Mouse (Mus musculus) MEL (cell line): ENCODE measurements around the gene Slc3a2. TPM values are rescaled to one million over a fixed set of nuclear protein-coding genes. Genes with fewer than 3 reads are reported as not detected.

ENCODE experiments used
- DNase-seq: peaks from one replicate; pipeline ENCODE4 v3.0.0; 2011; ENCODE audit warnings: low read depth, low spot score
- H3K27ac ChIP-seq: 2 replicates; pipeline ENCODE4 v1.5.1; 2012; ENCODE audit warnings: low read depth, mild to moderate bottlenecking, control low read depth, low read length, moderate library complexity; ENCODE audit not compliant: control insufficient read depth
- H3K27me3 ChIP-seq, 2 experiments: fragments of 150-350 bp in 1 of 2; sonication (generic) in 1 of 2; 2 replicates each; pipeline ENCODE4 v1.6.1; 2012; ENCODE audit warnings: low read length in 2 of 2, mild to moderate bottlenecking in 2 of 2, improper control_type of control experiment in 1 of 2, moderate library complexity in 1 of 2; ENCODE audit not compliant: insufficient read depth in 2 of 2, control insufficient read depth in 1 of 2
- H3K36me3 ChIP-seq, 2 experiments: 2 replicates each; pipeline ENCODE4 v1.6.1; 2012 to 2014; ENCODE audit warnings: low read length in 2 of 2, improper control_type of control experiment in 1 of 2, inconsistent platforms in 1 of 2, mild to moderate bottlenecking in 1 of 2; ENCODE audit not compliant: insufficient read depth in 2 of 2, control insufficient read depth in 1 of 2
- H3K4me1 ChIP-seq, 2 experiments: fragments of 150-350 bp in 1 of 2; sonication (generic) in 1 of 2; 2 replicates each; pipeline ENCODE4 v1.6.1; 2012; ENCODE audit warnings: low read length in 2 of 2, improper control_type of control experiment in 1 of 2, mild to moderate bottlenecking in 1 of 2; ENCODE audit not compliant: insufficient read depth in 2 of 2, control insufficient read depth in 1 of 2
- H3K4me3 ChIP-seq, 2 experiments: fragments of 150-350 bp in 1 of 2; sonication (generic) in 1 of 2; 2 replicates each; pipeline ENCODE4 v1.5.1; 2012; ENCODE audit warnings: low read depth in 2 of 2, low read length in 2 of 2, mild to moderate bottlenecking in 2 of 2, moderate library complexity in 2 of 2, control low read depth in 1 of 2, improper control_type of control experiment in 1 of 2; ENCODE audit not compliant: control insufficient read depth in 1 of 2, insufficient read depth in 1 of 2
- H3K79me2 ChIP-seq: 2 replicates; pipeline ENCODE4 v1.6.1; 2012; ENCODE audit warnings: mild to moderate bottlenecking, low read length, moderate library complexity; ENCODE audit not compliant: control insufficient read depth, poor library complexity, insufficient read depth
- H3K9ac ChIP-seq: 2 replicates; pipeline ENCODE4 v1.6.1; 2012; ENCODE audit warnings: low read depth, mild to moderate bottlenecking, control low read depth, low read length, moderate library complexity; ENCODE audit not compliant: control insufficient read depth, poor library complexity, severe bottlenecking
- H3K9me3 ChIP-seq: fragments of 150-350 bp; sonication (generic); replicated peaks from 2 replicates; pipeline ENCODE4 v1.6.1; 2012; ENCODE audit warnings: mild to moderate bottlenecking, low read length, improper control_type of control experiment, moderate library complexity; ENCODE audit not compliant: insufficient read depth
- CHD1 ChIP-seq: IDR thresholded peaks from 2 replicates; pipeline ENCODE4 v1.6.1; 2012; ENCODE audit warnings: low read depth, mild to moderate bottlenecking, inconsistent platforms, low read length, improper control_type of control experiment
- CTCF ChIP-seq, 3 experiments: IDR thresholded peaks in 2 of 3; conservative IDR thresholded peaks in 1 of 3; 2 replicates each; pipeline ENCODE4 v1.5.1; 2011 to 2012; ENCODE audit warnings: low read length in 3 of 3, low read depth in 2 of 3, mild to moderate bottlenecking in 2 of 3, improper control_type of control experiment in 1 of 3, inconsistent platforms in 1 of 3, mixed read lengths in 1 of 3, moderate library complexity in 1 of 3; ENCODE audit not compliant: control insufficient read depth in 1 of 3, insufficient read depth in 1 of 3, poor library complexity in 1 of 3, severe bottlenecking in 1 of 3
- E2F4 ChIP-seq: IDR thresholded peaks from 2 replicates; pipeline ENCODE4 v1.6.1; 2011; ENCODE audit warnings: low read depth, low read length, improper control_type of control experiment, borderline replicate concordance
- EP300 ChIP-seq, 2 experiments: IDR thresholded peaks; 2 replicates each; pipeline ENCODE4 v1.6.1; 2011; ENCODE audit warnings: improper control_type of control experiment in 2 of 2, low read length in 2 of 2, low read depth in 1 of 2, mild to moderate bottlenecking in 1 of 2
- ETS1 ChIP-seq: IDR thresholded peaks from 2 replicates; pipeline ENCODE4 v1.6.1; 2012; ENCODE audit warnings: low read depth, mild to moderate bottlenecking, inconsistent platforms, low read length, improper control_type of control experiment, moderate library complexity
- MAX ChIP-seq: IDR thresholded peaks from 2 replicates; pipeline ENCODE4 v1.6.1; 2011; ENCODE audit warnings: low read length, improper control_type of control experiment
- MAZ ChIP-seq: IDR thresholded peaks from 2 replicates; pipeline ENCODE4 v1.6.1; 2012; ENCODE audit warnings: low read depth, mild to moderate bottlenecking, inconsistent platforms, low read length, improper control_type of control experiment
- MYB ChIP-seq: IDR thresholded peaks from 2 replicates; pipeline ENCODE4 v1.6.1; 2011; ENCODE audit warnings: mild to moderate bottlenecking, low read depth, low read length, improper control_type of control experiment
- MYC ChIP-seq: IDR thresholded peaks from 2 replicates; pipeline ENCODE4 v1.6.1; 2011; ENCODE audit warnings: low read depth, mild to moderate bottlenecking, low read length, improper control_type of control experiment, moderate library complexity
- POLR2AphosphoS5 ChIP-seq: IDR thresholded peaks from 2 replicates; pipeline ENCODE4 v1.6.1; 2012; ENCODE audit warnings: low read depth, borderline replicate concordance, mild to moderate bottlenecking, inconsistent platforms, low read length, moderate library complexity, mixed read lengths
- RAD21 ChIP-seq: IDR thresholded peaks from 2 replicates; pipeline ENCODE4 v1.6.1; 2011; ENCODE audit warnings: mild to moderate bottlenecking, low read depth, low read length, improper control_type of control experiment
- SMC3 ChIP-seq: IDR thresholded peaks from 2 replicates; pipeline ENCODE4 v1.6.1; 2011; ENCODE audit warnings: low read depth, low read length, improper control_type of control experiment
- USF2 ChIP-seq, 2 experiments: IDR thresholded peaks; 2 replicates each; pipeline ENCODE4 v1.6.1; 2011 to 2012; ENCODE audit warnings: improper control_type of control experiment in 2 of 2, low read length in 2 of 2, borderline replicate concordance in 1 of 2, inconsistent platforms in 1 of 2, low read depth in 1 of 2, mild to moderate bottlenecking in 1 of 2; ENCODE audit not compliant: insufficient read depth in 1 of 2
- ZNF384 ChIP-seq: IDR thresholded peaks from 2 replicates; pipeline ENCODE4 v1.6.1; 2012; ENCODE audit warnings: low read depth, mild to moderate bottlenecking, inconsistent platforms, low read length, improper control_type of control experiment
- polyA plus RNA-seq, 2 experiments: library from polyadenylated mRNA; stranded (reverse) in 1 of 2; unstranded in 1 of 2; fragments of >175 nt in 1 of 2; fragments of >200 nt in 1 of 2; gene quantifications; 2 replicates each; pipeline versions ENCODE4 v1.2.1 to v1.2.4; 2012; ENCODE audit warnings: low replicate concordance in 2 of 2, low read depth in 1 of 2; ENCODE audit not compliant: insufficient read length in 2 of 2, insufficient read depth in 1 of 2, missing spikeins in 1 of 2
- total RNA-seq: library from RNA; depleted of rRNA; stranded (reverse); fragments of 300-350 nt; gene quantifications from 2 replicates; pipeline ENCODE4 v1.2.3, GENCODE M21; 2012

Slc3a2 gene
- total and polyA plus RNA-seq, 3 experiments: 164 to 670 (median 428) TPM

DNA sequence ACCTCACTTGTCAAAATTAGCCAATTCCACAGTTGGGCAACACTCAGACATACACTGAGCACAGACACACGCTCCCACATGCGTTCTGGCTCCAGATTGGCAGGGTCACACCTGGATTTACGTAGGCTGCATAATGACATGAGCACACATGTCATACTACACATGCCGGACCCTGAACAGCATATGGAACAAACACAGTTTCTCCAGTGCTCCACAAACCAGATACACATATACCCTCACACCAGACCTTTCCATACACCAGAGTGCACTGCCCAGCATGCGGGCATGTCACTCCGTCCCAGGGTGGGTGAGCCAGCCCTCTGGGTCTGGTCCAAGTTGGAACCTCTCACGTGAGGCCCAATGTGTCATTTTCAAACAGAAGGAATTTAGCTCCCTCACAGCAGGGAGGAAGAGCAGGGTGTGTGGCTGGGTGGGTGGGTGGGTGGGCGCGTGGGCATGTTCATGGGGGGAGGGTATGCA, 59.8 kb downstream of the Slc3a2 start, which contains the start of gene Chrm1:
TSS of gene Chrm1 (plus strand) at position 430 of the 480 bp plus-strand sequence.
- TF ChIP-seq USF2 (IDR thresholded peaks at IDR 0.05; ENCODE audit: borderline replicate concordance in 1 of 2, insufficient read depth in 1 of 2, low read depth in 1 of 2, low read length in 2 of 2): no peak
- no peak for TF ChIP-seq E2F4
- no peak for TF ChIP-seq CHD1
- no peak for TF ChIP-seq ZNF384
- TF ChIP-seq POLR2AphosphoS5: no peak
- TF ChIP-seq MAZ: no peak
- no peak for TF ChIP-seq MYB
- TF ChIP-seq CTCF (IDR thresholded peaks at IDR 0.05 in 2 of 3, conservative IDR thresholded peaks at IDR 0.05 in 1 of 3; ENCODE audit: control insufficient read depth in 1 of 3, insufficient read depth in 1 of 3, low read depth in 2 of 3, low read length in 3 of 3, poor library complexity in 1 of 3, severe bottlenecking in 1 of 3): no peak
- no peak for TF ChIP-seq EP300 (IDR thresholded peaks at IDR 0.05; ENCODE audit: low read depth in 1 of 2, low read length in 2 of 2)
- TF ChIP-seq MYC: no peak
- no peak for DNase-seq
- Histone ChIP-seq H3K79me2 (no peaks in the 10 kb centered on the region), H3K36me3 (no peaks in the 10 kb centered on the region), H3K27ac (no peak within 1 kb of the TSS), H3K9ac (no peak within 1 kb of the TSS), H3K9me3 (no peaks in the 10 kb centered on the region), H3K4me3 (no peak within 1 kb of the TSS), H3K27me3 (no peaks in the 10 kb centered on the region; a peak in 2 of 4 replicates), H3K4me1 (no peaks in the 10 kb centered on the region)

DNA sequence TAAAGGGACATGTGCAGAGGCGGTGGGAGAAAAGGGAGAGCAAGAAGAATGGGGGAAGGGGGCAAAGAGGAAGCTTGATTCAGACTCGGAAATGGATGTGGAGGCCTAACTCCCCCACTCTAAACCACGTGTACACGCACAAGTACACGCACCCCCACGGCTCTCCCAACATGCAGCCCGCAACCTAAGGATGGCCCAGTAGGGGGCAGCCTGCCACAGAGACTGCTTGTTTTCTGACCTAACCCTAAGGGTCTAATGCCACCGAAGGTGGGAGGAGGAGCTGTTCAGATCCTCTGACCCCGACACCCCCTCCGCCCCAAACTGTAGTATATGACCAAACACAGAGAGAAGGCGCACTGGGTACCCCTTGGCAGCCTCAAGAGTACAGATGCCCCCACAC, 60.8 kb downstream of the Slc3a2 start:
- no peaks in the 10 kb centered on the region for H3K9me3 ChIP-seq
- no peaks in the 10 kb centered on the region for H3K4me1 ChIP-seq
- no peak overlapping the region for H3K27ac ChIP-seq
- peaks cover 2 to 4% of the 10 kb centered on the region in 2 experiments; a peak in 1 of 4 replicates for H3K27me3 ChIP-seq
- no peak overlapping the region for H3K4me3 ChIP-seq
- H3K79me2 ChIP-seq: no peaks in the 10 kb centered on the region
- DNase-seq: peak; percentile 30
- TF ChIP-seq MAX (no peak), ETS1 (no peak), ZNF384 (no peak), CTCF (IDR thresholded peaks at IDR 0.05 in 2 of 3, conservative IDR thresholded peaks at IDR 0.05 in 1 of 3; ENCODE audit: control insufficient read depth in 1 of 3, insufficient read depth in 1 of 3, low read depth in 2 of 3, low read length in 3 of 3, poor library complexity in 1 of 3, severe bottlenecking in 1 of 3) (peak; percentile 55 to 71 (median 57)), SMC3 (peak; percentile 37), RAD21 (peak; percentile 15; the same call in 1 of the 2 replicates)
- no peaks in the 10 kb centered on the region for H3K36me3 ChIP-seq
- no peak overlapping the region for H3K9ac ChIP-seq
